Mouse (Mus musculus) thymus, adult 2 months (tissue): ENCODE measurements at regions not wholly inside any gene's neighbourhood (a gene's known extent, or its start where the extent isn't known, plus 50 kb on each side); places are given as distances from the start of the nearest gene placed in this dataset.

Experiments
- CTCF ChIP-seq: fragments of 200-500 bp; IDR thresholded peaks from 2 replicates; pipeline ENCODE4 v1.5.1; 2012; ENCODE audit warnings: mild to moderate bottlenecking, control low read depth, low read length, moderate library complexity, borderline replicate concordance; ENCODE audit not compliant: control insufficient read depth, poor library complexity, insufficient read depth; ENCODE audit errors: extremely low read depth
- POLR2A ChIP-seq: fragments of 200-500 bp; IDR thresholded peaks from 2 replicates; pipeline ENCODE4 v1.6.1; 2012; ENCODE audit warnings: mild to moderate bottlenecking, low read length, control low read depth, moderate library complexity; ENCODE audit not compliant: control insufficient read depth, poor library complexity, insufficient read depth; ENCODE audit errors: extremely low read depth

DNA sequence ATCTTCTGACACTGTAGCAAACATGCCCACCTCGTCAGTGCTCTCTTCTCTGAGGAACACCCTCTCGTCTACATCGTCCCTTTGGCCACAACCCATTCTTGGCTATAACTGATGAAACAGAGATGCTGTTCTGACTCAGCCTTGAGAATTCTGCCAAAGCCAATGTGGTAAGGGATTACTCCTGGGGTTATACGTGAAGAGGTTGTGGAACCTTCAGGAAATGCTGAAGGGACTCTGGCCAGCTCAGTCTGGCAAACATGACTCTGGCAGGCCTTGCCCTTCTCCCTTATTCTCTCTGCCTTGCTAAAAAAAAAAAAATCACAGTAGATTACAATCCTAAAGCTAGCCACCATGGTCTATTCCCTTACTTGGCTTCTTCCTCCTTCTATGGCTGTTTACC, 103.9 kb downstream of the Rplp1 start:
- no peak for TF ChIP-seq POLR2A
- no peak for TF ChIP-seq CTCF
